Mouse (Mus musculus) CD4-positive, CD25-positive, alpha-beta regulatory T cell, adult 4 months (primary cell): ENCODE data around the gene Cypt3. TPM values are rescaled to one million over a fixed set of nuclear protein-coding genes. Genes with fewer than 3 reads are reported as not detected.

ENCODE experiments used
- ATAC-seq: one replicate; pipeline ENCODE4 v1.8.0; 2017
- polyA plus RNA-seq, 2 experiments: library from polyadenylated mRNA; unstranded; fragments of 100-300 nt; shearing (Covaris generic); gene quantifications; one replicate each; pipeline ENCODE4 v1.2.1; 2017

Gene Cypt3
- not detected for polyA plus RNA-seq

- no peak for ATAC-seq
Observed at GRCm38 (mm10) chrX:153558293-153558692, at the start of gene Cypt3. TSS of gene Cypt3 (plus strand) at chrX:153558593.

- no peak for ATAC-seq
Observed at GRCm38 (mm10) chrX:153515491-153515890, 42.9 kb upstream of the Cypt3 start.

- peak; percentile 32 for ATAC-seq
Observed at GRCm38 (mm10) chrX:153528399-153528798, 30.0 kb upstream of the Cypt3 start.

GRCm38 (mm10) chrX:153556634-153557033 is 1.8 kb upstream of the Cypt3 start:
- no peak for ATAC-seq

GRCm38 (mm10) chrX:153564650-153565049 is 6.3 kb downstream of the Cypt3 start:
- no peak for ATAC-seq

- no peak for ATAC-seq
Observed at GRCm38 (mm10) chrX:153599583-153599982, 41.2 kb downstream of the Cypt3 start.

Other genes starting within 250 kb of the Cypt3 start
- 1 to 10 TPM; 2.2 to 4.7 TPM for gene Ubqln2, start 60.4 kb upstream of the Cypt3 start, polyA plus RNA-seq
- under 1 TPM; 0.44 to 0.89 TPM for gene Kctd12b, start 137.8 kb downstream of the Cypt3 start, polyA plus RNA-seq
- gene Nbdy, start 165.0 kb downstream of the Cypt3 start, polyA plus RNA-seq = 10 to 100 TPM; 40.3 to 41.7 TPM